Mouse (Mus musculus) forebrain, embryonic 12.5 days (tissue): ENCODE results near the gene Pnkp. TPM values are rescaled to one million over a fixed set of nuclear protein-coding genes. Genes with fewer than 3 reads are reported as not detected.

Experiments
- ATAC-seq: fragments of 200-750 bp; cut with Nextera tagmentation; 2 replicates; pipeline ENCODE4 v1.8.0; 2017; ENCODE audit warnings: moderate TSS enrichment; ENCODE audit not compliant: low FRiP score
- H3K27ac ChIP-seq: fragments of 300-500 bp; sonication (generic); 2 replicates; pipeline ENCODE4 v1.5.1; 2016; ENCODE audit warnings: mild to moderate bottlenecking
- H3K27me3 ChIP-seq: fragments of 300-500 bp; sonication (generic); 2 replicates; pipeline ENCODE4 v1.6.1; 2016; ENCODE audit warnings: mild to moderate bottlenecking
- H3K36me3 ChIP-seq: fragments of 300-500 bp; sonication (generic); replicated peaks from 2 replicates; pipeline ENCODE4 v1.6.1; 2016; ENCODE audit warnings: mild to moderate bottlenecking
- H3K4me1 ChIP-seq: fragments of 300-500 bp; sonication (generic); 2 replicates; pipeline ENCODE4 v1.6.1; 2016
- H3K4me2 ChIP-seq: fragments of 300-500 bp; sonication (generic); 2 replicates; pipeline ENCODE4 v1.6.1; 2016; ENCODE audit warnings: mild to moderate bottlenecking, moderate library complexity
- H3K4me3 ChIP-seq: fragments of 300-500 bp; sonication (generic); replicated peaks from 2 replicates; pipeline ENCODE4 v1.5.1; 2016; ENCODE audit warnings: mild to moderate bottlenecking
- H3K9ac ChIP-seq: fragments of 300-500 bp; sonication (generic); 2 replicates; pipeline ENCODE4 v1.6.1; 2016; ENCODE audit warnings: mild to moderate bottlenecking
- H3K9me3 ChIP-seq: fragments of 300-500 bp; sonication (generic); 2 replicates; pipeline ENCODE4 v1.6.1; 2016
- WGBS: fragments of 180-500 bp; shearing (Covaris S2); methylation state at CpG from one replicate; pipeline ENCODE4 v1.1.7; 2016; 5-methylcytosine and 5-hydroxymethylcytosine counted together
- microRNA counts: library from miRNA; unstranded; fragments of <30 nt; microRNA quantifications from one replicate; lab custom pipeline; 2017
- microRNA-seq: library from miRNA; unstranded; fragments of <30 nt; microRNA quantifications from one replicate; pipeline ENCODE4, GENCODE M21; 2017
- polyA plus RNA-seq: library from polyadenylated mRNA; unstranded; fragments of >200 nt; fragmentation: Nextera tagmentation; extraction: Ambion mirVana; gene quantifications from 2 replicates; pipeline ENCODE4 v1.2.1, GENCODE M21; 2016

The Pnkp gene
- polyA plus RNA-seq, 1 experiment from 2014 or later, result 37.8 TPM

DNA sequence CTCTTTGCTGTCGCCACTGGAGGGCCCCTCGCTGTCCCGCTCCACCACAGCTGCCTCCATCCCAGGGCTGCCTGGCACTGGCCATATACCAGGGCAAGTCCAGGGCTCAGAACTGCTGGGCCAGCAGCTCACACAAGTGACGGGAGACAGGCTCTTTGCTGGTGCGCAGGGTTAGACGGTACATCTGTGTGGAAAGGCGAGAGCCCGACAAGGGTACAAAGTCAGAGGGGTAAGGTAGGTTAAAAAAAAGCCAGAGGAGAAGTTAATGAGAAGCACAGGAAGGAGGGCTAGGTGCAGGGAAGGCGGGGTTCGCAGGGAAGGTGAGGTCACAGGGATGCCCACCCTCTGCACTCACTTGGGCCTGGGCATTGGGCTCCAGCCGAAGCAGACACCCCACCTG lies 43.7 kb downstream of the Pnkp start:
- Histone ChIP-seq H3K36me3 (peaks cover 71% of the 10 kb centered on the region), H3K9me3 (no peaks in the 10 kb centered on the region), H3K9ac (peak overlapping the region; percentile 25; the same call in 1 of the 2 replicates), H3K4me3 (no peak overlapping the region), H3K4me2 (no peak overlapping the region), H3K4me1 (peaks cover 54% of the 10 kb centered on the region), H3K27ac (peak overlapping the region; percentile 63), H3K27me3 (no peaks in the 10 kb centered on the region)
- 83% methylated on average over 11 of the region's 11 CpGs for WGBS
- no peak for ATAC-seq

DNA sequence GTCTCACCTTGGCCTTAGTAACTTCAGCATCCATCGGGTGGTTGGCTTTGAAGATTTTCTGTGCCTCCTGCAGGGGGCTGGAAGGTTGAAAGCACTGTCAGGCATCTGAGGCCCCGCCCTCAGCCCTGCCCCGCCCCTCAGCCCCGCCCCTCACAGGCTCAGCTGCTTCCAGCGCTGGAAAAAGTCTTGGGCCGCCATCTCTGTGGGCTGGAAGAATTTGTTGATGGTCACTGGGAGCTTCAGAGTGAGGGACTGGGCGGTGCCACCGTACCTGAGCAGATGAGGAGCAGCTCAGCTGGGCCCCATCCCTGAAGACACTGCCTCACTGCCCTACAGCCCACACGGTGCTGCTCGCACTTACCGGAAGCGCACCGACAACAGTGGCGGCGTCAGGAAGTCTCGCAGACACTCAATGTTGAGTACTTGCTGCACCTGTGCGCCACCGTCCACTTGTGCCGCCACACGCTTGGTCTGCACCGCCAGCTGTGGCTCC lies 44.3 kb downstream of the Pnkp start:
- H3K4me2 ChIP-seq, result peak overlapping the region; percentile 53
- 16% methylated on average over 21 of the region's 21 CpGs for WGBS
- no peak overlapping the region for H3K9ac ChIP-seq
- ATAC-seq, result peak; percentile 44
- no peaks in the 10 kb centered on the region for H3K9me3 ChIP-seq
- H3K27me3 ChIP-seq, result no peaks in the 10 kb centered on the region
- H3K4me1 ChIP-seq, result peaks cover 53% of the 10 kb centered on the region
- H3K4me3 ChIP-seq, result peak overlapping the region; percentile 20
- peak overlapping the region; percentile 56 for H3K27ac ChIP-seq
- H3K36me3 ChIP-seq, result peaks cover 77% of the 10 kb centered on the region

DNA sequence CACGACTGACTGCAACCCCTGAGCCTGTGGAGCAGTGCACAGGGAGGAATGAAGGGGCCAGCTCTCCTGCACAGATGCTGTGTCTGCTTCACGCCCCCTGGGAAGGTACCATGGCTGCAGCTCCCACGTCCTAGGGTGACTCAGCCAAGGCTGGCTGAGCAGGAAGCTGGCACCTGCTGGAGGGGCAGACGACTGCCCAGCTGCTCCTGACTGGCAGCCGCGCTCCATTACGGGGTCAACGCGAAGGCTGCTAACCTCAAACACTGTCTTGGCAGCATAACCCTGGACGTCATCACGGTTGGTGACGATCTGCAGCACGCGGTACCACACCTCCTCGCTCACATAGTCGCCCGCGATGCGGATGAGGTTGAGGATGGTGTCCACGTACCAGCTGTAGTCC lies 48.5 kb downstream of the Pnkp start:
- peaks cover 94% of the 10 kb centered on the region for H3K36me3 ChIP-seq
- peaks cover 16% of the 10 kb centered on the region for H3K4me1 ChIP-seq
- no peaks in the 10 kb centered on the region for H3K27me3 ChIP-seq
- H3K27ac ChIP-seq, result no peak overlapping the region
- H3K4me3 ChIP-seq, result no peak overlapping the region
- WGBS, result 92% methylated on average over 20 of the region's 20 CpGs
- no peak for ATAC-seq
- H3K9ac ChIP-seq, result no peak overlapping the region
- no peaks in the 10 kb centered on the region for H3K9me3 ChIP-seq
- H3K4me2 ChIP-seq, result no peak overlapping the region

DNA sequence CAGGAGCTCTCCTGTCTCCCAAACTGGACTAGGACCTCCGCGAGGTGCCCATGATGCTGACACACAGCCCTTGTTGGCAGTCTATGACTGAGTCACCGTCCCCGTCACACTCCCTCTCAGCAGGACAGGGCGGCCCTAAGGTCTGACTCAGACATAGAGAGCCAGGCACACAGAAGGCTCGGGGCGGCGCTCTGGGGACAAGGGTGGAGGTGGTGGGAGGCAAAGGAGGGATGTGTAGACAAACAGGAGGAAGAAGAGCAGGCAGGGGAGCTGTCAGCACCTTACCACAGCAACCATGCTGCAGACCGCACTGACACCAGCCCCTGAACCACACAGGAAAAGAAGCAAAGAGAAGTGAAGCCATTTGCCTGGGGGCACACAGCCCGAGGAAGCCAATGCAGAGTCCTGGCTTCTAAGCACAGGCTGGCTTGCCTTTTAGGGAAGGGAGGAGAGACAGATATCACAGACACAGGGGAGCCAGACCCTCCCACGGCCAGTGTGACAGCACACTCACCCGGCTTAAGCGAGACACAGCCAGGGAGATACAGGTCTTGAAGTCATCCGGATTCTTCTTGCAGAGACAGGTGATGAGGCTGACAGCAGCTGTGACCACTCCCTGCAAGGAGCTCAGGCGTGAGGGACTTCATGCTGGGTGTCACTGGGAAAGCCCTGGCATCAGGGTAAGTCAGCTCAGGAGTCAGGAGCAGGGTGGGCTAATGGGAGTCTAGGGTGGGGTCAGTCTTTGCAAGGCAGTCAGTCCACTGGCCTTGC lies 52.0 kb downstream of the Pnkp start:
- Histone ChIP-seq H3K27ac (no peak overlapping the region), H3K36me3 (peaks cover 93% of the 10 kb centered on the region), H3K4me1 (no peaks in the 10 kb centered on the region), H3K9ac (no peak overlapping the region), H3K9me3 (no peaks in the 10 kb centered on the region), H3K4me3 (no peak overlapping the region), H3K4me2 (no peak overlapping the region), H3K27me3 (no peaks in the 10 kb centered on the region)
- WGBS, result 93% methylated on average over 15 of the region's 15 CpGs
- no peak for ATAC-seq

MicroRNAs within 50 kb of the gene (microRNA counts, 519-probe panel; counts per million panel counts)
- not detected for microRNA mmu-miR-707 (lab: Ali Mortazavi, UCI)

Small RNA genes lying within 50 kb of the gene (microRNA-seq; reads per million reads assigned to microRNA genes)
- not detected for gene Mir707

Other genes with a start within 250 kb of the Pnkp start
- gene Myh14, start 186.3 kb upstream of the Pnkp start, polyA plus RNA-seq, result 2.1 and 2.3 TPM in 2 replicates
- not detected in 2 replicates for gene Izumo2, start 148.4 kb upstream of the Pnkp start, polyA plus RNA-seq
- gene Vrk3, start 108.7 kb upstream of the Pnkp start, polyA plus RNA-seq, result 39.1 and 42.0 TPM in 2 replicates
- 2.3 and 2.4 TPM in 2 replicates for gene Zfp473, start 106.1 kb upstream of the Pnkp start, polyA plus RNA-seq
- gene Nup62, start 41.1 kb upstream of the Pnkp start, polyA plus RNA-seq, result 94.6 and 105 TPM in 2 replicates
- 2.3 and 2.5 TPM in 2 replicates for gene Il4i1, start 40.8 kb upstream of the Pnkp start, polyA plus RNA-seq
- 6.9 and 7.1 TPM in 2 replicates for gene Atf5, start 40.5 kb upstream of the Pnkp start, polyA plus RNA-seq
- gene Akt1s1, start 8.1 kb upstream of the Pnkp start, polyA plus RNA-seq, result 95.2 and 96.0 TPM in 2 replicates
- gene Tbc1d17, start 8.1 kb upstream of the Pnkp start, polyA plus RNA-seq, result 80.7 and 83.8 TPM in 2 replicates
- gene Ptov1, start 12.6 kb downstream of the Pnkp start, polyA plus RNA-seq, result 595 and 609 TPM in 2 replicates
- 172 and 178 TPM in 2 replicates for gene Med25, start 35.6 kb downstream of the Pnkp start, polyA plus RNA-seq
- 27.4 and 28.7 TPM in 2 replicates for gene Fuz, start 38.9 kb downstream of the Pnkp start, polyA plus RNA-seq
- 85.8 and 94.4 TPM in 2 replicates for gene Ap2a1, start 72.4 kb downstream of the Pnkp start, polyA plus RNA-seq
- gene Tsks, start 86.1 kb downstream of the Pnkp start, polyA plus RNA-seq, result 0.27 TPM in 1 of 2 replicates, not detected in the other
- gene Cpt1c, start 117.7 kb downstream of the Pnkp start, polyA plus RNA-seq, result 35.1 and 38.1 TPM in 2 replicates
- 585 and 631 TPM in 2 replicates for gene Prmt1, start 129.4 kb downstream of the Pnkp start, polyA plus RNA-seq
- 72.4 and 73.0 TPM in 2 replicates for gene Irf3, start 140.5 kb downstream of the Pnkp start, polyA plus RNA-seq
- gene Bcl2l12, start 141.6 kb downstream of the Pnkp start, polyA plus RNA-seq, result 57.8 and 66.4 TPM in 2 replicates
- gene Scaf1, start 159.2 kb downstream of the Pnkp start, polyA plus RNA-seq, result 47.4 and 52.0 TPM in 2 replicates
- gene Rras, start 160.8 kb downstream of the Pnkp start, polyA plus RNA-seq, result 11.4 and 13.8 TPM in 2 replicates
- gene Prr12, start 195.7 kb downstream of the Pnkp start, polyA plus RNA-seq, result 13.1 and 13.6 TPM in 2 replicates
- 53.7 and 54.4 TPM in 2 replicates for gene Nosip, start 205.3 kb downstream of the Pnkp start, polyA plus RNA-seq
- 17.1 and 18.2 TPM in 2 replicates for gene Prrg2, start 205.5 kb downstream of the Pnkp start, polyA plus RNA-seq
- gene Rcn3, start 235.1 kb downstream of the Pnkp start, polyA plus RNA-seq, result 80.5 and 101 TPM in 2 replicates
- 8.3 and 9.6 TPM in 2 replicates for gene Fcgrt, start 246.7 kb downstream of the Pnkp start, polyA plus RNA-seq